Mouse (Mus musculus) retina, adult 2 months (tissue): Measurements from ENCODE around the gene Slc8a1.

ENCODE experiments used
- DNase-seq: peaks from one replicate; pipeline ENCODE4 v3.0.0-alpha.2; 2012; ENCODE audit warnings: low read depth, low spot score

Gene Slc8a1

GRCm38 (mm10) chr17:81576893-81577292, 161.3 kb downstream of the Slc8a1 start:
- DNase-seq = no peak

GRCm38 (mm10) chr17:81565634-81566372, 172.4 kb downstream of the Slc8a1 start:
- no peak for DNase-seq

GRCm38 (mm10) chr17:81554052-81554734, 184.0 kb downstream of the Slc8a1 start:
- no peak for DNase-seq

- DNase-seq = no peak
Measured at GRCm38 (mm10) chr17:81551856-81552635, 186.1 kb downstream of the Slc8a1 start.

- no peak for DNase-seq
Measured at GRCm38 (mm10) chr17:81550864-81551263, 187.3 kb downstream of the Slc8a1 start.

GRCm38 (mm10) chr17:81548016-81548415, 190.2 kb downstream of the Slc8a1 start:
- DNase-seq = no peak

- no peak for DNase-seq
Measured at GRCm38 (mm10) chr17:81546525-81546924, 191.7 kb downstream of the Slc8a1 start.

GRCm38 (mm10) chr17:81546012-81546411, 192.2 kb downstream of the Slc8a1 start:
- DNase-seq = no peak

- DNase-seq = no peak
Measured at GRCm38 (mm10) chr17:81544926-81545325, 193.3 kb downstream of the Slc8a1 start.

- DNase-seq = no peak
Measured at GRCm38 (mm10) chr17:81542313-81543185, 195.6 kb downstream of the Slc8a1 start.

- no peak for DNase-seq
Measured at GRCm38 (mm10) chr17:81538163-81539160, 199.7 kb downstream of the Slc8a1 start.

GRCm38 (mm10) chr17:81536093-81536492, 202.1 kb downstream of the Slc8a1 start:
- DNase-seq = no peak

- DNase-seq = no peak
Measured at GRCm38 (mm10) chr17:81529849-81530248, 208.3 kb downstream of the Slc8a1 start.

- DNase-seq = no peak
Measured at GRCm38 (mm10) chr17:81528940-81529339, 209.2 kb downstream of the Slc8a1 start.

GRCm38 (mm10) chr17:81526463-81526862, 211.7 kb downstream of the Slc8a1 start:
- no peak for DNase-seq

GRCm38 (mm10) chr17:81524826-81525225, 213.4 kb downstream of the Slc8a1 start:
- DNase-seq = no peak

- no peak for DNase-seq
Measured at GRCm38 (mm10) chr17:81523943-81524342, 214.2 kb downstream of the Slc8a1 start.

- no peak for DNase-seq
Measured at GRCm38 (mm10) chr17:81518316-81519025, 219.7 kb downstream of the Slc8a1 start.

- no peak for DNase-seq
Measured at GRCm38 (mm10) chr17:81516155-81516554, 222.0 kb downstream of the Slc8a1 start.
